Mouse (Mus musculus): ENCODE data around the gene Gcsam.
A peak's percentile ranks its signal among the peaks of the same experiment; 100 is the strongest.

The Gcsam gene

DNA sequence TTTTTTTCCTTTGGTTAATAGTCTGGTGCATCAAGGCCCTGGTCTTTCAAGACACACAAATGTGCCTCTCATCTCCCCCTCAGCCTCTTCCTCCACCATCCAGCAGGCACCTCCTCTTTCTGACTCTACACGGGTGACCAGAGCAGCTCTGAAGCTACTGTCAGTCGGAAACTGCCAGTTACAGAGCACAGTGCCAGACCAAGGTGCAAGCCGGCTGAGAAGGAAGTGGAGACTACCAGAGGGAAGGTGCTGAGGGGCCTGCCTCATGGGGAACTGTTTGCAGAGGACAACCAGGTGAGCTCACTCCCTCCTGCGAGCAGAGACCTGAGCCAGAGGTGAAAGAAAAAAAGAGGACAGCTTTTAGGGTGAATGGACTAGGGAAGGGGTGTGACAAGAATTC lies at the start of gene Gcsam:
TSS of gene Gcsam (plus strand) at position 114 of the 400 bp plus-strand sequence.
- DNase-seq (ENCODE audit: low read depth, low spot score): no peak

- no peak for DNase-seq (ENCODE audit: low read depth, low spot score)
Observed at GRCm38 (mm10) chr16:45561747-45562146, 48.4 kb upstream of the Gcsam start.

GRCm38 (mm10) chr16:45572307-45572706 lies 37.9 kb upstream of the Gcsam start:
- no peak for DNase-seq (ENCODE audit: low read depth, low spot score)

- peak; percentile 5 for DNase-seq (ENCODE audit: low read depth, low spot score)
Observed at GRCm38 (mm10) chr16:45579883-45580282, 30.3 kb upstream of the Gcsam start.

GRCm38 (mm10) chr16:45582512-45582911 lies 27.7 kb upstream of the Gcsam start:
- DNase-seq (ENCODE audit: low read depth, low spot score): peak; percentile 43

GRCm38 (mm10) chr16:45593656-45594055 lies 16.5 kb upstream of the Gcsam start:
- no peak for DNase-seq (ENCODE audit: low read depth, low spot score)

DNA sequence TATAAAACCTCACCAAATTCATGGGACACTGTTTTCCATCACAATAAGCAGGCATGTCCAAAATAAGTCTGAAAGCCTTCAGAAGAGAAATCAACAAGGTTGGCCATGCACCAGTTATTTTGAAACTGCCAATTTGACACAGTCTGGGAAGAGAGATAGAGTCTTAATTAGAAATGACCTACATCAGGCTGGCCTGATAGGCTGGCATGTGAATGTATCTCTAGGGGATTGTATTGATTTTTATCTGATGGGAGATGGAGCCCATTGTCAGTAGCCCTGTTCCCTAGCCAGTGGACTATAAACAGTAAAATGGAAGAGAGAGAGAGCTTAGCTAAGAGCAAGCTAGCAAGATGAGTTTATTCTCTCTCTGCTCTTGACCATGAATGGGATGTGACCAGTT lies 14.7 kb upstream of the Gcsam start:
- DNase-seq (ENCODE audit: low read depth, low spot score): no peak

GRCm38 (mm10) chr16:45608481-45608954 lies 1.7 kb upstream of the Gcsam start:
- peak; percentile 10 for DNase-seq (ENCODE audit: low read depth, low spot score)

DNA sequence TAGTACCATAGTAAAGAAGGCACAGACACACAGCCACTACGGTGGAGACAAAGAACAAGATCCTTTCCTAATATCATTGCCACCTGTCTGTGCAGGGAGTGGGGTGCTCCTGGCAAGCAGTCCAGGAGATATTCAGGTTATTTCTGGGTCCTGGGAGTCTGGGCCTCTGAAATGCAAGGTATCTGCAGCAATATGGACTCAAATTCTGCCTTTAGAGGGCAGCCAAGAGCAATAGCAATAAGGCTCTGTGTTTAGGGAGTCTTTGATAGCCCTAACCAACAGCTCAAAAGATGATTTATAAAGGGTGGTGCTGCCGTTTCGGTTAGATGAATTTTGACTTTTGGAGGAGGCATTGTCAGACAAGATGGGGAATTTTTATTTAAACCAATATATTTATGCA lies 880 bp upstream of the Gcsam start:
- peak; percentile 60 for DNase-seq (ENCODE audit: low read depth, low spot score)

GRCm38 (mm10) chr16:45613247-45613646 lies 3.1 kb downstream of the Gcsam start:
- no peak for DNase-seq (ENCODE audit: low read depth, low spot score)

DNA sequence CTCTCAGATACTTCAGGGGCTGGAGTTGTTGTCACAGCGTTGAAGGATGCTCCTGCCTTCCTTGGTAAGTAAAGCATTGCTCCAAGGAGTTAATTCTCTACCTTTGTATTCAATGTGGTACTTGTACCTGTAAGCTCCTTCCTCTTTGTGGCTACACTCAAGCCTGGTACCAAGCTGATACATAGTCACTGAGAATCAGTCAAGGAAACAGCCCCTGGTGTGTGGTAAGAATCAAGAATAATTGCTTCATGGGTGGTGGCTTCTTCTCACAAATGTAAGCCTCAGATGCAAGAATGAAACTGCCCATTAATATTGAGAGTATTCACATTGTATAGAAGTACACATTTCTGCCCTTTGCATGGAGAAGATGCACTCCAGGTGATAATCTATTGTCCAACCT lies 5.8 kb downstream of the Gcsam start:
- DNase-seq (ENCODE audit: low read depth, low spot score): no peak

DNA sequence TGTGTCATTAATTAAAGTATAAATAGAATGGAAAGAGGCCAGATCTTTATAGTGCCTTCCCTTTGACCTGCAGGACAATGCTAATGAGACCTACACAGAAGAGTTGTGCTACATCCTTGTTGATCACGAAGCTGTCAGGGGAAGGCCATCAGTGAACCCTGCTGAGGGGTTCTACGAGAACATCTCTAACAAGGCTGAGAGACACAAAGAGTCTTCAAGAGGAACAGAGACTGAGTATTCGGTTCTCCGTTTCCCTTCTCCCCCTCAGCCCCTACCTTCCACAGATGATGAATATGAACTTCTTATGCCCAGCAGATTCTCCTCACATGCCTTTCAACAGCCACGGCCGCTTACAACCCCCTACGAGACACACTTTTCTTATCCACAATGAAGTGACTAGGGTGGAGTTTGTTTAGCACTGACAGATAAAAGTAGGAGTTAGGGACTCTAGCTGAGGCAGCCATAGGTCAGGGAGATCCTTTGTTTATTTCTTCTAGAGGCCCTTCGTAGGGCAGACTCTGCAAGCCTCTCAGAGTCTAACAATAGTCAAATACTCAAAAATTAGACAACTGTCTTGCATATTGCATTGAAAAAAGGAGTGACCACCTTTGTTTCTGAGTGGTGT lies 9.7 kb downstream of the Gcsam start:
- no peak for DNase-seq (ENCODE audit: low read depth, low spot score)

DNA sequence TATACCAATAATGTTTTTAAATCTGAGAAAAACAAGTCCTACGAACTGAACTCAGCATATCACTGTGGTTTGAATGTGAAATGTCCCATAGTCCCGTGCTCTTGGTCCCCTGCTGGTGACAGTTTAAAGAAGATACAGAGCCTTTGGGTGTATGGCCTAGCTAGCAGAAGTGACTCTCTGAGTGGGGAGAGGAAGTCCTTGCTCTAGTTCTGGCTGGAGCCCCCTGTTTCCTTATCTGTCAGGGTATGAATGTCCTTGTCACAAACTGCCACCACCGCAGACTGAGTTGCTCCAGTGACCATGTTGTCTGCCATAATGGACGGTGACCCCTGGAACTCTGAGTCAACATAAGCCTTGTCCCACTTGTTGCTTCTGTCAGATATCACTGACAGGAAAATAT lies 13.1 kb downstream of the Gcsam start:
- no peak for DNase-seq (ENCODE audit: low read depth, low spot score)

DNA sequence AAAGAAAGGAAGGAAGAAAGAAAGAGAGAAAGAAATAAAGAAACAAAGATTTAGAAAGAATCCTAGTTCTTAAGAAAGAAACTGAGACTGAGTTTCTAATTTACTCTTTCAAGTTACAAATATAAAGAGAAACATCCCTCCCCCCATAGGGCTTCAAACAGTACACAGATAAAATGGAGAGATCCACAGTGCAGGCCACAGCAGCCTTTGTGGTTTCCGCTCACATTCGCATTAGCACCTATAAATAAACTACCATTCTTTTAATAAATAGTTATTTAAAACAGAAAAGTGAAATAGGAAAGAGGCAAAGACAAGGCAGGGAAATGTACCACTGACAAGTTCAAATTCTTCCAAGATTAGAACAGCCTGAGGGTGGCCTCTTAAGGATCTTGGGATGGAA lies 14.6 kb downstream of the Gcsam start:
- DNase-seq (ENCODE audit: low read depth, low spot score): peak; percentile 24

GRCm38 (mm10) chr16:45625342-45625741 lies 15.2 kb downstream of the Gcsam start:
- DNase-seq (ENCODE audit: low read depth, low spot score): no peak

- DNase-seq (ENCODE audit: low read depth, low spot score): no peak
Observed at GRCm38 (mm10) chr16:45629497-45630105, 19.4 kb downstream of the Gcsam start.

GRCm38 (mm10) chr16:45630347-45630960 lies 20.3 kb downstream of the Gcsam start:
- DNase-seq (ENCODE audit: low read depth, low spot score): peak; percentile 84

GRCm38 (mm10) chr16:45632420-45632819 lies 22.2 kb downstream of the Gcsam start:
- DNase-seq (ENCODE audit: low read depth, low spot score): no peak

DNA sequence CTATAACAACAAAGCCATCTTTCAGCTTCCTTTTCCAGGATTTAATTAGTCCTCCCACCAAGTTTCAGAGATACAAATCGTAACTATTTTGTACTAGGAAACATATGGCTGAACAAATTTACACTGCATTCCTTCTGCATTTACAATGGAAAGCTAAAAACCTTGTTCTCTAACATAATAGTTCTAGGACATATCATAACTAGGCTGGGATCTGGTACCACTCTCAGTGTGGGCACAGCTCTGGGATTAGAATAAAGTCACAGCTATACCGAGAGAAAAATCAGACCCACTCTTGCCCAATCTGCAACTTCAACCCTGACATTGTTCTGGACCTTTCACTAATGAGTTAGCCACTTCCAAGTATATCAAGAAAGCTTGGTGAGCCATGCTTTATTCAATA lies 25.6 kb downstream of the Gcsam start:
- DNase-seq (ENCODE audit: low read depth, low spot score): no peak

DNA sequence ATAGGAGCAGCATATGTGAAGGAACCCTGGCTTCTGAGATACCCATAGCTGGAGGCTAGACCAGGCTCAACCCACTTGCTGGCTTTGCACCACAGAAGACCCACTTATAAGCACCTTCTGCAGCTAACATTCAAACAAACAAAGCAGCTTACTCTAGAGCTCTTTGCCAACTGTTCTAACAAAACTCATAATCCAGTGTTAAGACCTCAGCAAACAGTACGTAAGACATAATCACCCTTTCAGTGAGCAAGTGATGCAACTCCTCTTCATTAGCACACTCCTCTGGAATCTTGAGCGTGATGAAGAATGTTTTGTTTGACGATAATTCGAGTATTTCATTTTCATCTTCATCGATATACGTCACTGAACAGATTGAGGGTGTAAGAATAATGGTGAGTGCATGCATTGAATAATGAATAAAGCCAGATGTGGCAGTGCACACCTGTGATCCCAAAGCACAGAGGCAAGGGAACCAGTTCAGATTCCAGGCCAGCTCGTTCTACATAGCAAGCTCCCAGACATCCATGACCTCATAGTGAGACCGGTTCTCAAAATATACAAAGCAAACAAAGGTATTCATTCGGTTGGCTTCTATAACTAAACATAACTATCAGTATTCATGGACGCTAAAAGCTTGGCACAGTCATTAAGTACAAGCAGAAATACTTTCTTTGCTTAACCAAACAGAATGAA lies 30.0 kb downstream of the Gcsam start:
- no peak for DNase-seq (ENCODE audit: low read depth, low spot score)

DNA sequence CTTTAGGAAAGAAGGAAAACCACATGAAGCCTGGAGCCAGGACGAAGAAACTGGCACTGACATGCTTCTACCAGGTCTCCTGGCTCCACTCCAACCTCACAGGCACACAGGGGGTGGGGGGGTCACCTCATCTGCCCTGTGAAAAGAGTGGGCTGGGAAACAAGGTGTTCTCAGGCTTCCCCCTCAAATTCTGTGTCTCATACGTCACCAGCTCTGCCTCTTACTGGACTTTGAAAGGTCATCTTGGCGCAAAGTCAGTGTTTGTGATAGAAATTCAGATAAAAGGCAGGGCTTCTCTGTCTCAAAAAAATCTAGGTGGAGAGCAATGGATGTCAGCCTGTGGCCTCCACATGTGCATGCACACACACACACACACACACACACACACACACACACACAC lies 31.1 kb downstream of the Gcsam start:
- no peak for DNase-seq (ENCODE audit: low read depth, low spot score)

GRCm38 (mm10) chr16:45643944-45644343 lies 33.8 kb downstream of the Gcsam start:
- no peak for DNase-seq (ENCODE audit: low read depth, low spot score)
